Mouse (Mus musculus): ENCODE measurements around the gene Fosl1. TPM values are rescaled to one million over a fixed set of nuclear protein-coding genes. Genes with fewer than 3 reads are reported as not detected.

Fosl1 gene
- total and polyA plus RNA-seq, 2 experiments from 2014 or later = not detected

DNA sequence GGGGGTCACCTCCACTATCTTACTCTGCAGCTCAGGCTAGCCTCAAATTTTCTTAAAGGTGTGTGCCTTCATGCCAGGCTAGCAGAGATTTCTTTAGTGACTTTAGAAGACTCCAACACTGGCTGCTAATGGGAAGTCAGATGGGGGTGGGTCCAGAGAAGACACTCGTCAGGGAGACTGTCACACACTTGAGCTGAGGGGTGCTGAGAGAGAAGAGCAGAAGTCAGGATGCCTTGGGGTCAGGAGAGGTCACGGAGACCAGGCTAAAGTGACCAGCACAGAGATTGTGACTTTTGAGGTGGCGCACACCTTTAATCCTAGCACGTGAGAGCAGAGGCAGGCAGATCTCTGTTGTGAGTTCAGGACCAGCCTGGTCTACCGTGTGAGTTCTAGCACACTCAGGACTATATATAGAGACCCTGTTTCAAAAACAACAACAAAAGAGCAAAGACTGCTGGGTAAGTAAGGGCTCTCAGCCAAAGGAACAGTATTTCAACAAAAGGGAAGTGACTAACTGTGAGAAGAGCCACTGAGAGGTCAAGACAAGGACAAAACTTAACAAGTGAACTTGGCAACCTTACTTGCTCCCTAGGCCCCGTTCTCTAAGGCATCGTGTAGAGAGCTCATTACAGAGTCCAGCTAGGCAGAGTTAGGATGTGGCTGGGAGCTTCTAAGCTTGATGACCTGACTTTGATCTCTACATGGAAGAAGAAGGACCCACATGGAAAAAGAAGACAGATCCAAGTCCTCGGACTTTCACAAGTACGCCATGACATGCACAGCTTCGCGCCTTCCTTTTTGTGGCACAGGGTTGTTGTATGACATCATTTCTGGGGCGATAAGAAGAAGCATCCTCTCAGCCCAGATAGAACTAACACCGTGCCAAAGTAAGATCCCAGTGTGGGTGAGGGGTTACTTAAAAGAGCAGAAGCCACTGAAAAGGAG is 39.0 kb upstream of the Fosl1 start:
- DNase-seq (ENCODE audit: low spot score) (no peak), ATAC-seq (no peak)
- 80% methylated on average over 13 of the region's 13 CpGs for WGBS
- Histone ChIP-seq H3K27me3 (ENCODE audit: insufficient read depth, low read length) (no peaks in the 10 kb centered on the region), H3K4me2 (ENCODE audit: low read depth, low read length) (no peak overlapping the region), H3K9ac (replicated peaks; ENCODE audit: low read length) (no peak overlapping the region), H3K36me3 (ENCODE audit: insufficient read depth, low read length) (no peaks in the 10 kb centered on the region), H3K4me1 (ENCODE audit: insufficient read depth, low read length) (0 out of 2 replicates have a peak, but pooled peaks cover 11% of the 10 kb centered on the region), H3K4me3 (ENCODE audit: low read length) (no peak overlapping the region), H3K27ac (peak overlapping the region; percentile 41; the same call in 1 of the 2 replicates), H3K9me3 (ENCODE audit: low read length) (no peaks in the 10 kb centered on the region)
- no peak for TF ChIP-seq CTCF (IDR thresholded peaks at IDR 0.05; ENCODE audit: low read depth)

DNA sequence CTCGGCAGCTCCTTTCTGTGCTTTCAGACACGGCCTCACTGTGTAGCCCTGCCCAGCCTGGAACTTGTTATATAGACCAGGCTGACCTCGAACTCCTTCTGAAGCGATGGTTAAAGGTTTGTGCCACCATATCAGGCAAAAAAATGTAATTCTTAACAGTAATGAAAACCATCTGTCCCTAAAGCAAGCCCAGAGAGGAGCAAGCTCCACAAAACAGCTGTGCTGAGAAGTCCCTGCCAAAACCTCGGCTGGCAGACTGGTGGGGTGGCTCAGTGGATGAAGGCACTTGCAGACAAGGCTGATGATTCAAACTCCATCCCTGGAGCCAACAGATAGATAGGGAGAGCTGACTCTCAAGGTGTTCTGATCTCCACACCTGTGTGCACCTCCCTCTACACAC is 38.3 kb upstream of the Fosl1 start:
- Histone ChIP-seq H3K27me3 (ENCODE audit: insufficient read depth, low read length) (no peaks in the 10 kb centered on the region), H3K4me3 (ENCODE audit: low read length) (no peak overlapping the region), H3K9me3 (ENCODE audit: low read length) (no peaks in the 10 kb centered on the region), H3K9ac (replicated peaks; ENCODE audit: low read length) (no peak overlapping the region), H3K4me2 (ENCODE audit: low read depth, low read length) (no peak overlapping the region), H3K36me3 (ENCODE audit: insufficient read depth, low read length) (no peaks in the 10 kb centered on the region), H3K27ac (peak overlapping the region; percentile 41; the same call in 1 of the 2 replicates), H3K4me1 (ENCODE audit: insufficient read depth, low read length) (0 out of 2 replicates have a peak, but pooled peaks cover 11% of the 10 kb centered on the region)
- WGBS = 76% methylated on average over 5 of the region's 5 CpGs
- no peak for DNase-seq (ENCODE audit: low spot score)
- no peak for ATAC-seq
- TF ChIP-seq CTCF (IDR thresholded peaks at IDR 0.05; ENCODE audit: low read depth) = no peak

DNA sequence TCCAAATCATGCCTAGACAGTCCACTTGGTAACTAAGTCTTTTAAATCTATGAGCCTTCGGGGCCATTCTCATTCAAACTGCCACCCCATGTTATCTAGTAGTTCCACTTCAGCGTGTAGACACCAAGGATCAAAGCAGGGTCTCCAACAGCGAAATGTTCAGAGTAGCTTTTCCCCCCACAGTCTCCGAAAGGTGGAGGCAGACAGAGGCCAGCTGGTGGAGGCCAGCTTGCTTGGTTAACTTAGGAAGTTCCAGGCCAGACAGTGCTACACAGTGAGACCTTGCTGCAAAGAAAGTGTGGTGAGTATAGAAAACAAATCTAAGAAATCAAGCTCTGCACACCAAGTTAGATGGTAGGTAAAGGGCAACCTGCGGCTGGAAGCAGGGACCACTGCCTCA is 36.7 kb upstream of the Fosl1 start:
- H3K4me2 ChIP-seq (ENCODE audit: low read depth, low read length) = no peak overlapping the region
- 0 out of 2 replicates have a peak, but pooled peaks cover 11% of the 10 kb centered on the region for H3K4me1 ChIP-seq (ENCODE audit: insufficient read depth, low read length)
- H3K27ac ChIP-seq = no peak overlapping the region
- no peak for DNase-seq (ENCODE audit: low spot score)
- no peaks in the 10 kb centered on the region for H3K9me3 ChIP-seq (ENCODE audit: low read length)
- no peaks in the 10 kb centered on the region for H3K36me3 ChIP-seq (ENCODE audit: insufficient read depth, low read length)
- H3K9ac ChIP-seq (replicated peaks; ENCODE audit: low read length) = no peak overlapping the region
- ATAC-seq = no peak
- 94% methylated on average over 5 of the region's 5 CpGs for WGBS
- H3K4me3 ChIP-seq (ENCODE audit: low read length) = no peak overlapping the region
- no peak for TF ChIP-seq CTCF (IDR thresholded peaks at IDR 0.05; ENCODE audit: low read depth)
- H3K27me3 ChIP-seq (ENCODE audit: insufficient read depth, low read length) = no peaks in the 10 kb centered on the region

DNA sequence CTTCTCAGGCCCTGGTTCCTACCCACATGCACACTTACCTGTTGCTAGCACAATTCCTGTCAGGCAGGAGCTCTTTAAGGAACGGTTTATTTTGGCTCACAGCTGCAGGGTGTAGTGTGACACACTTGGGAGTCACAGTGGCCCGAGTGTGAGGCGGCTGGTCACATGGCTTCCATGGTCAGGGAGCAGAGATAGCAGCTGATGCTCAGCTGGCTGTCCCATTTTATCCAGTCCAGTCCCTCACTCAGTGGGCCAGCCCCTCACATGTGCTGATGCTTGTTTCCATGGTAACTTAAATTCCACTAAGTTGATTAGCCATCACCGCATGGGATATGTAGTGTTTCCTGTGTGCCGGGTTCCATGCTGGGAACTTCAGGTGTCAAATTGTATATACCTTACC is 35.4 kb upstream of the Fosl1 start:
- DNase-seq (ENCODE audit: low spot score) (no peak), ATAC-seq (no peak)
- Histone ChIP-seq H3K27me3 (ENCODE audit: insufficient read depth, low read length) (no peaks in the 10 kb centered on the region), H3K27ac (no peak overlapping the region), H3K4me2 (ENCODE audit: low read depth, low read length) (no peak overlapping the region), H3K9me3 (ENCODE audit: low read length) (no peaks in the 10 kb centered on the region), H3K4me3 (ENCODE audit: low read length) (no peak overlapping the region), H3K9ac (replicated peaks; ENCODE audit: low read length) (no peak overlapping the region), H3K4me1 (ENCODE audit: insufficient read depth, low read length) (0 out of 2 replicates have a peak, but pooled peaks cover 8% of the 10 kb centered on the region), H3K36me3 (ENCODE audit: insufficient read depth, low read length) (no peaks in the 10 kb centered on the region)
- TF ChIP-seq CTCF (IDR thresholded peaks at IDR 0.05; ENCODE audit: low read depth) = no peak
- 59% methylated on average over 5 of the region's 5 CpGs for WGBS

DNA sequence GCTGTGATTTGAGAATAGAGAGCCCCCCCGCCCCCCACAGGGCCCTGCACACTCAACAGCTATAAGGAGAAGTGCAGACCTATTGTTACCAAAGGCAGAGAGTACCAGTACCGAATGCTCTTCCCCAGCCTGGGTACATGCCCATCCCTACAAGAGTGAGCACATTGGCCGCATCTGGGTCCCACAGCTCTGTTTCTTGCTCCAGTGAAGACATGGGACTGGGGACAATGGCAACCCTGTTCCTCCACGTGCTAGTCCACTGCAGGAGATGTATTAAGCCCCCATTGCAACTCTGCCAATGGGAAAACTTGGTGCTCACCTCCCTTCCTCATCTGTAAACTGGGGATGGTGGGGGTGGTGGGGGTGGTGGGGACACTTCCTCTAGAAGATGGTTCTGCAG is 33.5 kb upstream of the Fosl1 start:
- Histone ChIP-seq H3K27me3 (ENCODE audit: insufficient read depth, low read length) (no peaks in the 10 kb centered on the region), H3K9me3 (ENCODE audit: low read length) (no peaks in the 10 kb centered on the region), H3K36me3 (ENCODE audit: insufficient read depth, low read length) (no peaks in the 10 kb centered on the region), H3K4me1 (ENCODE audit: insufficient read depth, low read length) (no peaks in the 10 kb centered on the region), H3K4me3 (ENCODE audit: low read length) (no peak overlapping the region), H3K4me2 (ENCODE audit: low read depth, low read length) (no peak overlapping the region), H3K9ac (replicated peaks; ENCODE audit: low read length) (no peak overlapping the region), H3K27ac (no peak overlapping the region)
- no peak for TF ChIP-seq CTCF (IDR thresholded peaks at IDR 0.05; ENCODE audit: low read depth)
- WGBS = 71% methylated on average over 4 of the region's 4 CpGs
- no peak for DNase-seq (ENCODE audit: low spot score)
- ATAC-seq = no peak

DNA sequence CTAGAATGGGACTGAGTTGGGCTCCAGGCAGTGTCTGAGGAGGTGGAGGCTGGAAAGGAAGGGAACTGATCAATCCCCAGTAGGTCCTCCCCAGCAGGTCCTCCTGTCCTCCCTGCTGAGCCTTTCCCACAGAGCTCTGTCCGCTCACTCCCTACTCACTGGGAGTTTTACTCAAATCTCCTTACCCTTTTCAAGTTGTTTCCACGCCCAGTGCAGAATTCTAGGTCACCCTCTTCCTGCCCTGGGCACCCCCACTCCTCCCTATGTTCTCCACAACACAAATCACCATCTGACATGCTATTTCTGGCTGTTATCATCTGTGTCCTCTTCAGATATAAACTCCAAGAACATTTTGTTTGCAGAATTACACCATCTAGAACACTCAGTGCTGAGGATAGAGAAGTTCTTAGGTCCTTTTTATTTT is 32.8 kb upstream of the Fosl1 start:
- 64% methylated on average over 2 of the region's 2 CpGs for WGBS
- Histone ChIP-seq H3K27ac (no peak overlapping the region), H3K36me3 (ENCODE audit: insufficient read depth, low read length) (no peaks in the 10 kb centered on the region), H3K4me1 (ENCODE audit: insufficient read depth, low read length) (no peaks in the 10 kb centered on the region), H3K4me3 (ENCODE audit: low read length) (no peak overlapping the region), H3K9me3 (ENCODE audit: low read length) (no peaks in the 10 kb centered on the region), H3K9ac (replicated peaks; ENCODE audit: low read length) (no peak overlapping the region), H3K4me2 (ENCODE audit: low read depth, low read length) (no peak overlapping the region), H3K27me3 (ENCODE audit: insufficient read depth, low read length) (no peaks in the 10 kb centered on the region)
- DNase-seq (ENCODE audit: low spot score) = no peak
- TF ChIP-seq CTCF (IDR thresholded peaks at IDR 0.05; ENCODE audit: low read depth) = no peak
- ATAC-seq = no peak
